Mouse (Mus musculus) intestine, postnatal 0 days (tissue): Measurements from ENCODE around the gene Taf3. TPM values are rescaled to one million over a fixed set of nuclear protein-coding genes. Genes with fewer than 3 reads are reported as not detected.
A peak's percentile ranks its signal among the peaks of the same experiment; 100 is the strongest.

Experiments
- ATAC-seq: fragments of 200-750 bp; cut with Nextera tagmentation; 2 replicates; pipeline ENCODE4 v1.8.0; 2017; ENCODE audit warnings: mild to moderate bottlenecking, moderate TSS enrichment, moderate library complexity
- H3K27ac ChIP-seq: fragments of 300-500 bp; sonication (generic); 2 replicates; pipeline ENCODE4 v1.5.1; 2014; ENCODE audit warnings: mild to moderate bottlenecking, low read depth, low read length, moderate library complexity
- H3K27me3 ChIP-seq: fragments of 300-500 bp; sonication (generic); replicated peaks from 2 replicates; pipeline ENCODE4 v1.6.1; 2014; ENCODE audit warnings: low read length, mixed read lengths; ENCODE audit not compliant: control insufficient read depth, insufficient read depth
- H3K36me3 ChIP-seq: fragments of 300-500 bp; sonication (generic); 2 replicates; pipeline ENCODE4 v1.6.1; 2014; ENCODE audit warnings: mild to moderate bottlenecking, moderate library complexity; ENCODE audit not compliant: control insufficient read depth, insufficient read depth
- H3K4me1 ChIP-seq: fragments of 300-500 bp; sonication (generic); replicated peaks from 2 replicates; pipeline ENCODE4 v1.6.1; 2014; ENCODE audit warnings: antibody characterized with exemption, low read length, mixed read lengths; ENCODE audit not compliant: control insufficient read depth, insufficient read depth
- H3K4me2 ChIP-seq: fragments of 300-500 bp; sonication (generic); replicated peaks from 2 replicates; pipeline ENCODE4 v1.6.1; 2014; ENCODE audit warnings: low read depth, mild to moderate bottlenecking, moderate library complexity
- H3K4me3 ChIP-seq: fragments of 300-500 bp; sonication (generic); 2 replicates; pipeline ENCODE4 v1.5.1; 2014; ENCODE audit warnings: low read depth, low read length
- H3K9ac ChIP-seq: fragments of 300-500 bp; sonication (generic); 2 replicates; pipeline ENCODE4 v1.6.1; 2014; ENCODE audit warnings: mild to moderate bottlenecking, low read depth, low read length
- H3K9me3 ChIP-seq: fragments of 300-500 bp; sonication (generic); 2 replicates; pipeline ENCODE4 v1.6.1; 2016; ENCODE audit warnings: mixed run types; ENCODE audit not compliant: control insufficient read depth
- CTCF ChIP-seq: sonication (generic); IDR thresholded peaks from 2 replicates; pipeline ENCODE4 v1.5.1; 2016; ENCODE audit warnings: low read depth, mild to moderate bottlenecking, control low read depth, antibody characterized with exemption, moderate library complexity
- WGBS: fragments of 180-500 bp; shearing (Covaris S2); extraction: QIAGEN DNeasy Blood & Tissue Kit; methylation state at CpG from one replicate; pipeline ENCODE4 v1.1.7; 2014; 5-methylcytosine and 5-hydroxymethylcytosine counted together
- polyA plus RNA-seq: library from polyadenylated mRNA; unstranded; fragments of >200 nt; fragmentation: Nextera tagmentation; extraction: Ambion mirVana; gene quantifications from 2 replicates; pipeline ENCODE4 v1.2.1, GENCODE M21; 2015

Gene Taf3
- polyA plus RNA-seq, 1 experiment from 2014 or later: 5.1 TPM

GRCm38 (mm10) chr2:9935965-9936364 lies 112.4 kb downstream of the Taf3 start:
- Histone ChIP-seq H3K9ac (no peak overlapping the region), H3K9me3 (no peaks in the 10 kb centered on the region), H3K36me3 (0 out of 2 replicates have a peak, but pooled peaks cover 10% of the 10 kb centered on the region), H3K4me1 (no peaks in the 10 kb centered on the region), H3K4me2 (no peak overlapping the region), H3K4me3 (no peak overlapping the region), H3K27ac (no peak overlapping the region), H3K27me3 (no peaks in the 10 kb centered on the region)
- ATAC-seq: no peak
- 38% methylated on average over 1 of the region's 1 CpGs for WGBS
- TF ChIP-seq CTCF: no peak

GRCm38 (mm10) chr2:9926905-9927283 lies 121.5 kb downstream of the Taf3 start:
- TF ChIP-seq CTCF: no peak
- H3K36me3 ChIP-seq: peaks cover 8% of the 10 kb centered on the region; the same call in 1 of the 2 replicates
- no peaks in the 10 kb centered on the region for H3K27me3 ChIP-seq
- no peaks in the 10 kb centered on the region for H3K9me3 ChIP-seq
- no peak overlapping the region for H3K4me3 ChIP-seq
- ATAC-seq: no peak
- no peak overlapping the region for H3K27ac ChIP-seq
- H3K9ac ChIP-seq: no peak overlapping the region
- no peaks in the 10 kb centered on the region for H3K4me1 ChIP-seq
- 72% methylated on average over 4 of the region's 4 CpGs for WGBS
- H3K4me2 ChIP-seq: no peak overlapping the region

- no peak for TF ChIP-seq CTCF
- H3K4me2 ChIP-seq: no peak overlapping the region
- no peaks in the 10 kb centered on the region for H3K4me1 ChIP-seq
- peaks cover 8% of the 10 kb centered on the region; the same call in 1 of the 2 replicates for H3K36me3 ChIP-seq
- ATAC-seq: no peak
- H3K9me3 ChIP-seq: no peaks in the 10 kb centered on the region
- WGBS: 40% methylated on average over 7 of the region's 7 CpGs
- H3K9ac ChIP-seq: no peak overlapping the region
- no peak overlapping the region for H3K4me3 ChIP-seq
- no peaks in the 10 kb centered on the region for H3K27me3 ChIP-seq
- no peak overlapping the region for H3K27ac ChIP-seq
Measured at GRCm38 (mm10) chr2:9926194-9926904, 122.0 kb downstream of the Taf3 start.

GRCm38 (mm10) chr2:9918691-9919471 lies 129.5 kb downstream of the Taf3 start:
- WGBS: 43% methylated on average over 17 of the region's 17 CpGs
- Histone ChIP-seq H3K4me3 (0 out of 2 replicates have a peak overlapping the region, but pooled peaks have one; percentile 0), H3K4me1 (peaks cover 3% of the 10 kb centered on the region; the same call in 1 of the 2 replicates), H3K9ac (no peak overlapping the region), H3K27me3 (no peaks in the 10 kb centered on the region), H3K27ac (no peak overlapping the region), H3K4me2 (peak overlapping the region; percentile 54), H3K9me3 (no peaks in the 10 kb centered on the region), H3K36me3 (peaks cover 7% of the 10 kb centered on the region)
- no peak for TF ChIP-seq CTCF
- peak; percentile 90 for ATAC-seq

GRCm38 (mm10) chr2:9917602-9918001 lies 130.8 kb downstream of the Taf3 start:
- WGBS: 91% methylated on average over 9 of the region's 9 CpGs
- Histone ChIP-seq H3K27ac (no peak overlapping the region), H3K9ac (no peak overlapping the region), H3K9me3 (no peaks in the 10 kb centered on the region), H3K4me1 (peaks cover 3% of the 10 kb centered on the region; the same call in 1 of the 2 replicates), H3K36me3 (peaks cover 7% of the 10 kb centered on the region), H3K4me3 (no peak overlapping the region), H3K27me3 (no peaks in the 10 kb centered on the region), H3K4me2 (no peak overlapping the region)
- no peak for TF ChIP-seq CTCF
- ATAC-seq: no peak

GRCm38 (mm10) chr2:9905995-9906394 lies 142.4 kb downstream of the Taf3 start:
- Histone ChIP-seq H3K36me3 (no peaks in the 10 kb centered on the region), H3K27me3 (peaks cover 13% of the 10 kb centered on the region; the same call in 1 of the 2 replicates), H3K4me2 (peak overlapping the region; percentile 32; the same call in 1 of the 2 replicates), H3K9me3 (no peaks in the 10 kb centered on the region), H3K27ac (no peak overlapping the region), H3K9ac (no peak overlapping the region), H3K4me3 (no peak overlapping the region), H3K4me1 (no peaks in the 10 kb centered on the region)
- no peak for ATAC-seq
- no peak for TF ChIP-seq CTCF
- 3% methylated on average over 11 of the region's 11 CpGs for whole genome bisulfite sequencing
